Comparison of ENCODE assay signal across 11 mouse cellular contexts in genomic region chr9:58274101-58274604, GRCm38 (mm10). TPM values are rescaled to one million over a fixed set of nuclear protein-coding genes. Genes with fewer than 3 reads are reported as not detected.
A peak's percentile ranks its signal among the peaks of the same experiment; 100 is the strongest.
DNase-seq lines count a peak whose midpoint lies in the region; ATAC-seq and TF ChIP-seq lines count a peak whose summit lies in the region.
"Had no signal": no experiment of that assay in that cellular context is flagged by ENCODE, and none has a peak within 500 bp of the region (broad histone marks: within the 10 kb centered on the region; RNA-seq: fewer than 3 reads in every experiment).

No protein-coding gene starts in this region.

- no peak overlapping the region for H3K4me2 ChIP-seq in heart, embryonic 14.5 days (ENCODE audit: low read length)
- H3K4me2 ChIP-seq in lung, embryonic 15.5 days: no peak overlapping the region
- no peak overlapping the region for H3K4me2 ChIP-seq in liver, embryonic 15.5 days
- H3K4me2 ChIP-seq: hindbrain, embryonic 13.5 days; neural tube, embryonic 12.5 days had no signal

- TF ChIP-seq POLR2A in bone marrow, adult 2 months (IDR thresholded peaks at IDR 0.05; ENCODE audit: borderline replicate concordance, control insufficient read depth, low read depth, low read length): no peak

- H3K4me1 ChIP-seq in heart, embryonic 14.5 days (ENCODE audit: control insufficient read depth in 2 of 2, insufficient read depth in 2 of 2, low read length in 2 of 2): peaks cover 13 to 21% of the 10 kb centered on the region in 2 experiments
- peaks cover 18% of the 10 kb centered on the region for H3K4me1 ChIP-seq in lung, embryonic 15.5 days
- H3K4me1 ChIP-seq in bone marrow, adult 2 months (ENCODE audit: control insufficient read depth, insufficient read depth, low read length): peaks cover 12% of the 10 kb centered on the region
- H3K4me1 ChIP-seq in liver, embryonic 15.5 days (replicated peaks): peaks cover 21% of the 10 kb centered on the region
- H3K4me1 ChIP-seq: hindbrain, embryonic 13.5 days had no signal

- no peak overlapping the region for H3K9ac ChIP-seq in heart, embryonic 14.5 days (ENCODE audit: low read length)
- H3K9ac ChIP-seq in lung, embryonic 15.5 days: no peak overlapping the region
- no peak overlapping the region for H3K9ac ChIP-seq in liver, embryonic 15.5 days
- H3K9ac ChIP-seq: hindbrain, embryonic 13.5 days; neural tube, embryonic 12.5 days had no signal

- ATAC-seq in heart, embryonic 14.5 days (ENCODE audit: insufficient number of reproducible peaks, insufficient read depth, low FRiP score, low read depth): no peak
- no peak for ATAC-seq in lung, embryonic 15.5 days (ENCODE audit: borderline replicate concordance, extremely low read depth, low FRiP score, low TSS enrichment)
- ATAC-seq in liver, embryonic 15.5 days (ENCODE audit: insufficient read depth): no peak
- ATAC-seq: activated CD4-positive, CD25-positive, alpha-beta regulatory T cell, adult 4 months had no signal

- no peak for TF ChIP-seq CTCF in bone marrow, adult 2 months (IDR thresholded peaks at IDR 0.05; ENCODE audit: control insufficient read depth, insufficient read depth, low read length)

- peak overlapping the region; percentile 30 to 89; a peak in 3 of 4 replicates for H3K27ac ChIP-seq in heart, embryonic 14.5 days (replicated peaks in 1 of 2; ENCODE audit: control insufficient read depth in 1 of 2, insufficient read depth in 1 of 2, low read depth in 2 of 2, low read length in 2 of 2)
- peak overlapping the region; percentile 82 for H3K27ac ChIP-seq in lung, embryonic 15.5 days
- H3K27ac ChIP-seq in bone marrow, adult 2 months (ENCODE audit: control insufficient read depth, insufficient read depth, low read depth, low read length, poor library complexity): peak overlapping the region; percentile 68; the same call in 1 of the 2 replicates
- H3K27ac ChIP-seq in liver, embryonic 15.5 days (replicated peaks): peak overlapping the region; percentile 10; the same call in 1 of the 2 replicates
- H3K27ac ChIP-seq: hindbrain, embryonic 13.5 days; neural tube, embryonic 12.5 days had no signal

- no peak for DNase-seq in heart, postnatal 4 days
- DNase-seq in lung, postnatal 4 days: no peak
- no peak for DNase-seq in urinary bladder, postnatal 4 days (ENCODE audit: low spot score in 2 of 2)
- no peak for DNase-seq in urinary bladder, postnatal 14 days (ENCODE audit: low spot score)

- no peaks in the 10 kb centered on the region for H3K9me3 ChIP-seq in heart, embryonic 14.5 days (ENCODE audit: control insufficient read depth, low read length)
- no peaks in the 10 kb centered on the region for H3K9me3 ChIP-seq in lung, embryonic 15.5 days
- H3K9me3 ChIP-seq in liver, embryonic 15.5 days (replicated peaks): no peaks in the 10 kb centered on the region
- H3K9me3 ChIP-seq: hindbrain, embryonic 13.5 days; neural tube, embryonic 12.5 days had no signal

- H3K36me3 ChIP-seq in heart, embryonic 14.5 days (ENCODE audit: control insufficient read depth, insufficient read depth, low read length): no peaks in the 10 kb centered on the region
- H3K36me3 ChIP-seq in lung, embryonic 15.5 days: no peaks in the 10 kb centered on the region
- no peaks in the 10 kb centered on the region for H3K36me3 ChIP-seq in liver, embryonic 15.5 days (replicated peaks)
- H3K36me3 ChIP-seq: hindbrain, embryonic 13.5 days; neural tube, embryonic 12.5 days had no signal

- no peaks in the 10 kb centered on the region for H3K27me3 ChIP-seq in heart, embryonic 14.5 days (ENCODE audit: control insufficient read depth, insufficient read depth, low read length)
- H3K27me3 ChIP-seq in lung, embryonic 15.5 days: no peaks in the 10 kb centered on the region
- H3K27me3 ChIP-seq in liver, embryonic 15.5 days: no peaks in the 10 kb centered on the region
- H3K27me3 ChIP-seq: hindbrain, embryonic 13.5 days; neural tube, embryonic 12.5 days had no signal

- WGBS in heart, embryonic 14.5 days: 79% methylated on average over 7 of the region's 7 CpGs
- WGBS in lung, embryonic 15.5 days: 79% methylated on average over 7 of the region's 7 CpGs
- WGBS in bone marrow, adult 2 months: 76% methylated on average over 7 of the region's 7 CpGs
- 69% methylated on average over 7 of the region's 7 CpGs for WGBS in liver, embryonic 15.5 days (ENCODE audit: insufficient replicate concordance)

- H3K4me3 ChIP-seq in heart, embryonic 14.5 days (ENCODE audit: control insufficient read depth in 1 of 2, insufficient read depth in 1 of 2, low read depth in 1 of 2, low read length in 2 of 2): no peak overlapping the region
- no peak overlapping the region for H3K4me3 ChIP-seq in lung, embryonic 15.5 days
- no peak overlapping the region for H3K4me3 ChIP-seq in bone marrow, adult 2 months (replicated peaks; ENCODE audit: control insufficient read depth, low read depth, low read length)
- H3K4me3 ChIP-seq in liver, embryonic 15.5 days (replicated peaks): no peak overlapping the region
- H3K4me3 ChIP-seq: hindbrain, embryonic 13.5 days; neural tube, embryonic 12.5 days had no signal

RNA-seq across cellular contexts. Expression of gene Stoml1, which starts 21.2 kb away (rescaled TPM):
- polyA plus RNA-seq in heart, embryonic 14.5 days (2014; fragmentation: Nextera tagmentation; extraction: Ambion mirVana): 22.7 and 25.6 TPM in 2 replicates
- total RNA-seq in heart, postnatal 4 days (2021): 10 to 100 TPM; 14.2 to 17.1 TPM
- 30.1 and 30.3 TPM in 2 replicates for polyA plus RNA-seq in lung, embryonic 15.5 days (2015; fragmentation: Nextera tagmentation; extraction: Ambion mirVana)
- 14.4 and 24.5 TPM in 2 replicates for polyA plus RNA-seq in bone marrow, adult 2 months (2011; ENCODE audit: insufficient read depth, insufficient read length, low replicate concordance, missing spikeins)
- polyA plus RNA-seq in liver, embryonic 15.5 days (2015; fragmentation: Nextera tagmentation; extraction: Ambion mirVana): 4.1 and 5.0 TPM in 2 replicates

RNA-seq across cellular contexts. Expression of gene Pml, which starts 24.6 kb away (rescaled TPM):
- 11.0 and 11.8 TPM in 2 replicates for polyA plus RNA-seq in heart, embryonic 14.5 days (2014; fragmentation: Nextera tagmentation; extraction: Ambion mirVana)
- 10 to 100 TPM; 15.3 to 17.6 TPM for total RNA-seq in heart, postnatal 4 days (2021)
- polyA plus RNA-seq in lung, embryonic 15.5 days (2015; fragmentation: Nextera tagmentation; extraction: Ambion mirVana): 19.6 and 20.2 TPM in 2 replicates
- polyA plus RNA-seq in bone marrow, adult 2 months (2011; ENCODE audit: insufficient read depth, insufficient read length, low replicate concordance, missing spikeins): 48.3 and 92.4 TPM in 2 replicates
- 19.3 and 22.0 TPM in 2 replicates for polyA plus RNA-seq in liver, embryonic 15.5 days (2015; fragmentation: Nextera tagmentation; extraction: Ambion mirVana)

RNA-seq across cellular contexts. Expression of gene Loxl1, which starts 38.8 kb away (rescaled TPM):
- 46.8 and 53.6 TPM in 2 replicates for polyA plus RNA-seq in heart, embryonic 14.5 days (2014; fragmentation: Nextera tagmentation; extraction: Ambion mirVana)
- 10 to 100 TPM; 77.2 to 87.1 TPM for total RNA-seq in heart, postnatal 4 days (2021)
- polyA plus RNA-seq in lung, embryonic 15.5 days (2015; fragmentation: Nextera tagmentation; extraction: Ambion mirVana): 48.4 and 49.4 TPM in 2 replicates
- 4.0 and 5.2 TPM in 2 replicates for polyA plus RNA-seq in bone marrow, adult 2 months (2011; ENCODE audit: insufficient read depth, insufficient read length, low replicate concordance, missing spikeins)
- 2.7 TPM in 2 replicates for polyA plus RNA-seq in liver, embryonic 15.5 days (2015; fragmentation: Nextera tagmentation; extraction: Ambion mirVana)
- polyA plus RNA-seq: activated CD4-positive, CD25-positive, alpha-beta regulatory T cell, adult 4 months had no signal

Comparison
In these comparisons a context has a peak if more than half of its experiments do, and no peak if none do; other contexts are left out.
1. H3K27ac ChIP-seq: peak in every context shown above with its lines; median percentile 82 in lung, embryonic 15.5 days; 68 in bone marrow, adult 2 months; 60 in heart, embryonic 14.5 days; 10 in liver, embryonic 15.5 days.